Mouse (Mus musculus) lung, postnatal 0 days (tissue): ENCODE data around the gene Cep97.

Experiments used
- CTCF ChIP-seq: IDR thresholded peaks from 2 replicates; pipeline ENCODE4 v1.5.1; 2016; ENCODE audit warnings: antibody characterized with exemption, mild to moderate bottlenecking
- EP300 ChIP-seq: IDR thresholded peaks from 2 replicates; pipeline ENCODE4 v1.6.1; 2016; ENCODE audit warnings: antibody characterized with exemption, mild to moderate bottlenecking, control low read depth

DNA sequence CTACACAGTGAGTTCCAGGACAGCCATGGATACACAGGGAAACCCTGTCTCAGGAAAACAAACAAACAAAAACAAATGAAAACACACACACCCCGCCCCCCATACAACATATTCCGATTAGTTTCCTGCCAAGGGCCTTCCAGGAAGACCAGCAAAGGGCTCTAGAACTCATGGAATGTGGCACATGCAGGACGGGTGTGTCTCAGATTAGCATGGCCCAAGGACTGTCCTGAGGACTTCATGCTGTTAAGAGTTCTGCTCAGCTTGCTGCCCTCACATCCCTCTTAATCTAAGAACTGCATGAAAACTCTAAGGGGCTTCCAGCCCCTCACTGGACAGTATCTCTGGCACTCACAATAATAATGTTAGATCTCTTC, 46.1 kb downstream of the Cep97 start:
- TF ChIP-seq CTCF, result no peak
- TF ChIP-seq EP300, result peak; percentile 41; the same call in 1 of the 2 replicates
